In genomic region chr8:79286424-79286823, GRCm38 (mm10) we compare ENCODE assay signal across 33 mouse cellular contexts. TPM values are rescaled to one million over a fixed set of nuclear protein-coding genes. Genes with fewer than 3 reads are reported as not detected.
A peak's percentile ranks its signal among the peaks of the same experiment; 100 is the strongest.
DNase-seq lines count a peak whose midpoint lies in the region; ATAC-seq lines count a peak whose summit lies in the region.
"Had no signal": no experiment of that assay in that cellular context is flagged by ENCODE, and none has a peak within 500 bp of the region (broad histone marks: within the 10 kb centered on the region; RNA-seq: fewer than 3 reads in every experiment).

No protein-coding gene starts in this region.

- 90% methylated on average over 3 of the region's 3 CpGs for WGBS in midbrain, embryonic 15.5 days

- H3K27me3 ChIP-seq in midbrain, embryonic 15.5 days (replicated peaks) = no peaks in the 10 kb centered on the region
- H3K27me3 ChIP-seq: embryonic facial prominence, embryonic 12.5 days; embryonic facial prominence, embryonic 15.5 days; forebrain, embryonic 12.5 days; forebrain, embryonic 15.5 days; hindbrain, embryonic 13.5 days; Patski had no signal

- no peak overlapping the region for H3K4me2 ChIP-seq in midbrain, embryonic 15.5 days
- H3K4me2 ChIP-seq: embryonic facial prominence, embryonic 12.5 days; embryonic facial prominence, embryonic 15.5 days; forebrain, embryonic 12.5 days; forebrain, embryonic 15.5 days; heart, embryonic 11.5 days; hindbrain, embryonic 13.5 days had no signal

- H3K9me3 ChIP-seq in midbrain, embryonic 15.5 days = no peaks in the 10 kb centered on the region
- H3K9me3 ChIP-seq: embryonic facial prominence, embryonic 12.5 days; embryonic facial prominence, embryonic 15.5 days; forebrain, embryonic 12.5 days; forebrain, embryonic 15.5 days; hindbrain, embryonic 10.5 days; hindbrain, embryonic 13.5 days had no signal

- no peaks in the 10 kb centered on the region for H3K36me3 ChIP-seq in midbrain, embryonic 15.5 days (replicated peaks)
- H3K36me3 ChIP-seq: hindbrain, embryonic 10.5 days had no signal

- DNase-seq in CD4-positive, CD25-positive, alpha-beta regulatory T cell, adult 2 months (ENCODE audit: low read depth, low spot score) = peak; percentile 34
- peak; percentile 18 for DNase-seq in T-cell, adult 2 months (ENCODE audit: low spot score)
- peak; percentile 61 for DNase-seq in induced T-regulatory cell, adult 2 months (ENCODE audit: low read depth)
- peak; percentile 58 for DNase-seq in naive thymus-derived CD4-positive, alpha-beta T cell, adult 2 months (ENCODE audit: low read depth)
- no peak for DNase-seq in gastrocnemius, postnatal 14 days
- DNase-seq in urinary bladder, adult 2 months (ENCODE audit: low spot score) = no peak
- no peak for DNase-seq in lung, adult 18-20 months
- DNase-seq: adrenal gland, adult 8-10 months; adrenal gland, postnatal 25 days; cerebellum, adult 11-12 months; cerebellum, adult 8-10 months; cerebellum, postnatal 10 days; gastrocnemius, postnatal 10 days; heart, postnatal 36 days had no signal

- H3K9ac ChIP-seq in midbrain, embryonic 15.5 days = no peak overlapping the region
- H3K9ac ChIP-seq: embryonic facial prominence, embryonic 12.5 days; embryonic facial prominence, embryonic 15.5 days; forebrain, embryonic 12.5 days; forebrain, embryonic 15.5 days; hindbrain, embryonic 13.5 days had no signal

- no peak overlapping the region for H3K27ac ChIP-seq in midbrain, embryonic 15.5 days
- H3K27ac ChIP-seq: embryonic facial prominence, embryonic 12.5 days; embryonic facial prominence, embryonic 15.5 days; forebrain, embryonic 12.5 days; forebrain, embryonic 15.5 days; hindbrain, embryonic 10.5 days; hindbrain, embryonic 13.5 days had no signal

- no peak for ATAC-seq in midbrain, embryonic 15.5 days (replicated peaks)
- ATAC-seq: forebrain, embryonic 15.5 days; hindbrain, embryonic 16.5 days; intestine, postnatal 0 days; Patski had no signal

- H3K4me1 ChIP-seq in midbrain, embryonic 15.5 days = no peaks in the 10 kb centered on the region
- H3K4me1 ChIP-seq: embryonic facial prominence, embryonic 12.5 days; forebrain, embryonic 12.5 days; hindbrain, embryonic 10.5 days; hindbrain, embryonic 13.5 days had no signal

- no peak overlapping the region for H3K4me3 ChIP-seq in midbrain, embryonic 15.5 days
- H3K4me3 ChIP-seq: embryonic facial prominence, embryonic 12.5 days; embryonic facial prominence, embryonic 15.5 days; erythroblast, embryonic 14.5 days; forebrain, embryonic 12.5 days; forebrain, embryonic 15.5 days; hindbrain, embryonic 10.5 days; hindbrain, embryonic 13.5 days had no signal

- intact Hi-C loops in gastrocnemius, postnatal 14 days (cut with DNase I; ENCODE audit: low total_unique reads) = no loop called here

RNA-seq across cellular contexts. Expression of gene Mmaa, which starts 8.3 kb away (rescaled TPM):
- 19.9 and 20.3 TPM in 2 replicates for polyA plus RNA-seq in midbrain, embryonic 15.5 days (2015; fragmentation: Nextera tagmentation; extraction: Ambion mirVana)
- total RNA-seq in gastrocnemius, postnatal 14 days (2021) = 10 to 100 TPM; 15.3 to 15.8 TPM
- polyA plus RNA-seq in urinary bladder, adult 2 months (2012; rRNA removed) = 21.2 and 23.9 TPM in 2 replicates

RNA-seq across cellular contexts. Expression of gene 1700011L22Rik, which starts 38.1 kb away (rescaled TPM):
- not detected in 2 replicates for polyA plus RNA-seq in midbrain, embryonic 15.5 days (2015; fragmentation: Nextera tagmentation; extraction: Ambion mirVana)
- not detected for total RNA-seq in gastrocnemius, postnatal 14 days (2021)
- polyA plus RNA-seq in urinary bladder, adult 2 months (2012; rRNA removed) = 0.15 and 0.38 TPM in 2 replicates
- total RNA-seq: adrenal gland, postnatal 25 days; ES-E14; gastrocnemius, adult 18-20 months; gastrocnemius, postnatal 10 days; gastrocnemius, postnatal 4 days; heart, adult 8-10 months; heart, postnatal 36 days had no signal
- polyA plus RNA-seq: brain, embryonic 14.5 days; embryonic facial prominence, embryonic 12.5 days; embryonic facial prominence, embryonic 15.5 days; erythroblast, embryonic 14.5 days; forebrain, embryonic 12.5 days; forebrain, embryonic 15.5 days; heart, embryonic 11.5 days; heart, embryonic 14.5 days; hindbrain, embryonic 10.5 days; hindbrain, embryonic 13.5 days; hindbrain, embryonic 16.5 days; intestine, embryonic 14.5 days; intestine, postnatal 0 days had no signal

Comparison
In these comparisons a context has a peak if more than half of its experiments do, and no peak if none do; other contexts are left out.
1. DNase-seq: peak in CD4-positive, CD25-positive, alpha-beta regulatory T cell, adult 2 months (single experiment), T-cell, adult 2 months (single experiment), induced T-regulatory cell, adult 2 months (single experiment) and naive thymus-derived CD4-positive, alpha-beta T cell, adult 2 months (single experiment); none in gastrocnemius, postnatal 14 days (single experiment), urinary bladder, adult 2 months (single experiment) and lung, adult 18-20 months (0 of 2).